Mouse (Mus musculus) liver, postnatal 0 days (tissue): ENCODE measurements around the gene Fnip2. TPM values are rescaled to one million over a fixed set of nuclear protein-coding genes. Genes with fewer than 3 reads are reported as not detected.

ENCODE experiments used
- ATAC-seq: fragments of 200-750 bp; cut with Nextera tagmentation; 2 replicates; pipeline ENCODE4 v1.8.0; 2017; ENCODE audit warnings: mild to moderate bottlenecking, moderate library complexity
- DNase-seq: peaks from one replicate; pipeline ENCODE4 v3.0.0-alpha.2; 2016
- H3K27ac ChIP-seq: fragments of 300-500 bp; sonication (generic); 2 replicates; pipeline ENCODE4 v1.5.1; 2014; ENCODE audit warnings: antibody characterized with exemption, moderate library complexity, mild to moderate bottlenecking, low read depth
- H3K27me3 ChIP-seq: fragments of 300-500 bp; sonication (generic); 2 replicates; pipeline ENCODE4 v1.6.1; 2014; ENCODE audit warnings: low read length, control low read depth, mixed read lengths; ENCODE audit not compliant: insufficient read depth
- H3K36me3 ChIP-seq: fragments of 300-500 bp; sonication (generic); replicated peaks from 2 replicates; pipeline ENCODE4 v1.6.1; 2014; ENCODE audit warnings: mild to moderate bottlenecking, control low read depth, low read length, moderate library complexity, mixed read lengths; ENCODE audit not compliant: insufficient read depth
- H3K4me1 ChIP-seq: fragments of 300-500 bp; sonication (generic); 2 replicates; pipeline ENCODE4 v1.6.1; 2014; ENCODE audit warnings: antibody characterized with exemption, mild to moderate bottlenecking, control low read depth; ENCODE audit not compliant: insufficient read depth
- H3K4me2 ChIP-seq: fragments of 300-500 bp; sonication (generic); 2 replicates; pipeline ENCODE4 v1.6.1; 2014; ENCODE audit warnings: low read depth, mild to moderate bottlenecking, low read length, moderate library complexity, mixed read lengths
- H3K4me3 ChIP-seq: fragments of 300-500 bp; sonication (generic); 2 replicates; pipeline ENCODE4 v1.5.1; 2014; ENCODE audit warnings: low read depth, low read length
- H3K9ac ChIP-seq: fragments of 300-500 bp; sonication (generic); replicated peaks from 2 replicates; pipeline ENCODE4 v1.6.1; 2014; ENCODE audit warnings: mild to moderate bottlenecking, moderate library complexity
- H3K9me3 ChIP-seq: fragments of 300-500 bp; sonication (generic); 2 replicates; pipeline ENCODE4 v1.6.1; 2016; ENCODE audit warnings: mild to moderate bottlenecking, control low read depth, low read length, mixed read lengths
- CTCF ChIP-seq: sonication (generic); IDR thresholded peaks from 2 replicates; pipeline ENCODE4 v1.5.1; 2016; ENCODE audit warnings: antibody characterized with exemption, low read depth
- EP300 ChIP-seq: IDR thresholded peaks from 2 replicates; pipeline ENCODE4 v1.6.1; 2016; ENCODE audit warnings: antibody characterized with exemption, low read depth, mild to moderate bottlenecking
- WGBS: fragments of 180-500 bp; shearing (Covaris S2); extraction: QIAGEN DNeasy Blood & Tissue Kit; methylation state at CpG from one replicate; pipeline ENCODE4 v1.1.7; 2014; ENCODE audit not compliant: insufficient replicate concordance; 5-methylcytosine and 5-hydroxymethylcytosine counted together
- polyA plus RNA-seq: library from polyadenylated mRNA; unstranded; fragments of >200 nt; fragmentation: Nextera tagmentation; extraction: Ambion mirVana; gene quantifications from 2 replicates; pipeline ENCODE4 v1.2.1, GENCODE M21; 2015

Gene Fnip2
- polyA plus RNA-seq, 1 experiment from 2014 or later = 3.0 TPM

- Histone ChIP-seq H3K9me3 (no peaks in the 10 kb centered on the region), H3K4me2 (no peak overlapping the region), H3K27ac (no peak overlapping the region), H3K4me1 (peaks cover 12% of the 10 kb centered on the region), H3K4me3 (no peak overlapping the region), H3K27me3 (no peaks in the 10 kb centered on the region), H3K9ac (no peak overlapping the region), H3K36me3 (no peaks in the 10 kb centered on the region)
- no peak for ATAC-seq
- TF ChIP-seq CTCF = no peak
- TF ChIP-seq EP300 = no peak
- no peak for DNase-seq
- 84% methylated on average over 6 of the region's 6 CpGs for WGBS
Measured at GRCm38 (mm10) chr3:79560555-79560954, 7.0 kb downstream of the Fnip2 start.

- H3K4me2 ChIP-seq = no peak overlapping the region
- H3K36me3 ChIP-seq = no peaks in the 10 kb centered on the region
- H3K27me3 ChIP-seq = no peaks in the 10 kb centered on the region
- H3K4me3 ChIP-seq = no peak overlapping the region
- peaks cover 4% of the 10 kb centered on the region for H3K4me1 ChIP-seq
- WGBS = 63% methylated on average over 5 of the region's 5 CpGs
- ATAC-seq (no peak), DNase-seq (no peak)
- no peaks in the 10 kb centered on the region for H3K9me3 ChIP-seq
- H3K27ac ChIP-seq = no peak overlapping the region
- H3K9ac ChIP-seq = no peak overlapping the region
- TF ChIP-seq CTCF = no peak
- TF ChIP-seq EP300 = no peak
Measured at GRCm38 (mm10) chr3:79559773-79560045, 7.9 kb downstream of the Fnip2 start.

DNA sequence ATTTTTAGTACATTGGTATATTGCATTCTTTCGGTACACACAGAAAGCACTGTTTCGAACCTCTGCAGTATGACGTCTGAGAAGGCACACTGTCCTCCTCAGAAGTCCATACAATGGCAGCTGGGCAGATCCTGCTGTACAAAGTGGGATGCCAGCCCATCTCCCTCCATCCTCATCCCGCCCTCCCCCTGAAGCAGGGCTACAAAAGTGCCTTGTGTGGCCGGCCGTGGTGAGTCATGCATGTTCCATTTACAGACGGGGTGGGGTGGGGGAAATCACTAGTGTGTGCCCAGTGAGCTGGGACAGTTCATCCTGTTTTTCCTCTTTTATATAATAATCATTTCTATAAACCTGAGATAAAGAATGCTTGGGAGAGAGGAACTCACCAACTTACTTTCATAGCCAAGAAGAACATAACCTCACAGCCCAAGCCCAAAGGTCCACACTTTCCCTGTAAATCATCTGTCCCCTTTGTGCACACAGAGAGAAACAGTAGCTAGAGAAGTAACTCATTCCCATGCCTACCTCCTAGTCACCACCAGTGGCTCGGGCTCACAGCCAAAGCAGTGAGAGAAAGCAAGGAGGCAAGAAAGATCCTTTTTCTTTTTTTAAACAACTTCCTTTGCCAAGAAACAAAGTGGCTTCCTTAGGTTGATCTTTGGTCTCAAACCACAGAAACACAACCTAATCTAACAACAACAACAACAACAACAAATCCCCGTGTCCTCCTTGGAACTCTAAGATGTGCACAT is 8.4 kb downstream of the Fnip2 start:
- DNase-seq (no peak), ATAC-seq (no peak)
- no peak for TF ChIP-seq CTCF
- TF ChIP-seq EP300 = no peak

GRCm38 (mm10) chr3:79555061-79555460 is 12.5 kb downstream of the Fnip2 start:
- 82% methylated on average over 6 of the region's 6 CpGs for WGBS
- no peaks in the 10 kb centered on the region for H3K9me3 ChIP-seq
- H3K27ac ChIP-seq = no peak overlapping the region
- no peak overlapping the region for H3K9ac ChIP-seq
- no peaks in the 10 kb centered on the region for H3K27me3 ChIP-seq
- H3K36me3 ChIP-seq = no peaks in the 10 kb centered on the region
- no peak overlapping the region for H3K4me3 ChIP-seq
- no peaks in the 10 kb centered on the region for H3K4me1 ChIP-seq
- no peak for ATAC-seq
- no peak for DNase-seq
- H3K4me2 ChIP-seq = no peak overlapping the region
- TF ChIP-seq EP300 (no peak), CTCF (no peak)

More for the DNA sequence above, 8.4 kb downstream of the Fnip2 start:
- Histone ChIP-seq H3K9ac (no peak overlapping the region), H3K36me3 (no peaks in the 10 kb centered on the region), H3K4me2 (no peak overlapping the region), H3K27me3 (no peaks in the 10 kb centered on the region), H3K4me3 (no peak overlapping the region), H3K27ac (no peak overlapping the region), H3K9me3 (no peaks in the 10 kb centered on the region), H3K4me1 (no peaks in the 10 kb centered on the region; the same call in 1 of the 2 replicates)
- 70% methylated on average over 9 of the region's 9 CpGs for WGBS

- H3K27me3 ChIP-seq = no peaks in the 10 kb centered on the region
- 91% methylated on average over 3 of the region's 3 CpGs for WGBS
- TF ChIP-seq CTCF = no peak
- TF ChIP-seq EP300 = no peak
- no peak for ATAC-seq
- H3K9ac ChIP-seq = no peak overlapping the region
- no peak for DNase-seq
- H3K36me3 ChIP-seq = no peaks in the 10 kb centered on the region
- no peak overlapping the region for H3K4me2 ChIP-seq
- H3K27ac ChIP-seq = no peak overlapping the region
- H3K9me3 ChIP-seq = no peaks in the 10 kb centered on the region
- no peak overlapping the region for H3K4me3 ChIP-seq
- H3K4me1 ChIP-seq = no peaks in the 10 kb centered on the region
Measured at GRCm38 (mm10) chr3:79553779-79554178, 13.8 kb downstream of the Fnip2 start.

- DNase-seq = no peak
- 90% methylated on average over 9 of the region's 10 CpGs for WGBS
- ATAC-seq = no peak
- no peak for TF ChIP-seq EP300
- H3K9me3 ChIP-seq = no peaks in the 10 kb centered on the region
- no peaks in the 10 kb centered on the region for H3K36me3 ChIP-seq
- no peak overlapping the region for H3K9ac ChIP-seq
- H3K27me3 ChIP-seq = no peaks in the 10 kb centered on the region
- H3K4me1 ChIP-seq = no peaks in the 10 kb centered on the region
- no peak overlapping the region for H3K4me3 ChIP-seq
- H3K27ac ChIP-seq = no peak overlapping the region
- no peak overlapping the region for H3K4me2 ChIP-seq
Measured at GRCm38 (mm10) chr3:79551826-79552552, 15.6 kb downstream of the Fnip2 start.
